Mouse (Mus musculus) neural tube, embryonic 15.5 days (tissue): Measurements from ENCODE around the gene Nod2. TPM values are rescaled to one million over a fixed set of nuclear protein-coding genes. Genes with fewer than 3 reads are reported as not detected.

Experiments
- ATAC-seq: fragments of 200-750 bp; cut with Nextera tagmentation; 2 replicates; pipeline ENCODE4 v1.8.0; 2017; ENCODE audit warnings: mild to moderate bottlenecking, moderate TSS enrichment, moderate library complexity; ENCODE audit not compliant: low FRiP score
- H3K27ac ChIP-seq: fragments of 300-500 bp; sonication (generic); replicated peaks from 2 replicates; pipeline ENCODE4 v1.5.1; 2015; ENCODE audit warnings: mild to moderate bottlenecking, inconsistent platforms
- H3K27me3 ChIP-seq: fragments of 300-500 bp; sonication (generic); replicated peaks from 2 replicates; pipeline ENCODE4 v1.6.1; 2015; ENCODE audit warnings: inconsistent platforms
- H3K36me3 ChIP-seq: fragments of 300-500 bp; sonication (generic); 2 replicates; pipeline ENCODE4 v1.6.1; 2015; ENCODE audit warnings: inconsistent platforms
- H3K4me1 ChIP-seq: fragments of 300-500 bp; sonication (generic); 2 replicates; pipeline ENCODE4 v1.6.1; 2015; ENCODE audit warnings: inconsistent platforms
- H3K4me2 ChIP-seq: fragments of 300-500 bp; sonication (generic); 2 replicates; pipeline ENCODE4 v1.6.1; 2015; ENCODE audit warnings: inconsistent platforms, mild to moderate bottlenecking, moderate library complexity
- H3K4me3 ChIP-seq: fragments of 300-500 bp; sonication (generic); replicated peaks from 2 replicates; pipeline ENCODE4 v1.5.1; 2015; ENCODE audit warnings: mild to moderate bottlenecking, inconsistent platforms
- H3K9ac ChIP-seq: fragments of 300-500 bp; sonication (generic); replicated peaks from 2 replicates; pipeline ENCODE4 v1.6.1; 2015; ENCODE audit warnings: mild to moderate bottlenecking, inconsistent platforms
- H3K9me3 ChIP-seq: fragments of 300-500 bp; sonication (generic); replicated peaks from 2 replicates; pipeline ENCODE4 v1.6.1; 2016; ENCODE audit warnings: inconsistent platforms
- WGBS: fragments of 180-500 bp; shearing (Covaris S2); methylation state at CpG from one replicate; pipeline ENCODE4 v1.1.7; 2015; ENCODE audit warnings: mixed read lengths; 5-methylcytosine and 5-hydroxymethylcytosine counted together
- polyA plus RNA-seq: library from polyadenylated mRNA; unstranded; fragments of >200 nt; fragmentation: Nextera tagmentation; extraction: Ambion mirVana; gene quantifications from 2 replicates; pipeline ENCODE4 v1.2.1, GENCODE M21; 2015

The Nod2 gene
- polyA plus RNA-seq, 1 experiment from 2014 or later = 0.12 TPM

DNA sequence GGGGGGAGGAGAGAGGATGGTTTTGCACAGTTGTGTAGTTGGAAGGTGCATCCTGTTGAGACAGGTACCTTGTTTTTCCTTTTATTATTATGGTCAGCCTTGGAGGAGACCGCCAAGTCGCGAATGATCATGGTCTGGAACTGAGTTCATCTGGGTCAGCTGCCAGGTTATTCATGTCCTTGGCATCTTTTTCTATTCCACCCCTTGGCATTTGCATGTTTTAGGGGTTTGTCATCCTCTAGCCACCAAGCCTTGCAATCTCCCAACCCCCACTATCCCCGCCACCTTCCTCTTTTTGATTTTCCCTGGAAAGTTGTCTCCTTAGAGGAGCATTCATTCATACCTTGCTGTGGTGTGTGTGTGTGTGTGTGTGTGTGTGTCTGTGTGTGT lies 50.5 kb downstream of the Nod2 start:
- Histone ChIP-seq H3K9ac (peak overlapping the region; percentile 73), H3K27ac (no peak overlapping the region), H3K9me3 (no peaks in the 10 kb centered on the region), H3K4me2 (peak overlapping the region; percentile 62), H3K27me3 (no peaks in the 10 kb centered on the region), H3K4me3 (peak overlapping the region; percentile 81), H3K4me1 (peaks cover 16% of the 10 kb centered on the region), H3K36me3 (no peaks in the 10 kb centered on the region)
- 12% methylated on average over 4 of the region's 4 CpGs for WGBS
- 0 out of 2 replicates have a peak, but pooled peaks have one; percentile 1 for ATAC-seq

DNA sequence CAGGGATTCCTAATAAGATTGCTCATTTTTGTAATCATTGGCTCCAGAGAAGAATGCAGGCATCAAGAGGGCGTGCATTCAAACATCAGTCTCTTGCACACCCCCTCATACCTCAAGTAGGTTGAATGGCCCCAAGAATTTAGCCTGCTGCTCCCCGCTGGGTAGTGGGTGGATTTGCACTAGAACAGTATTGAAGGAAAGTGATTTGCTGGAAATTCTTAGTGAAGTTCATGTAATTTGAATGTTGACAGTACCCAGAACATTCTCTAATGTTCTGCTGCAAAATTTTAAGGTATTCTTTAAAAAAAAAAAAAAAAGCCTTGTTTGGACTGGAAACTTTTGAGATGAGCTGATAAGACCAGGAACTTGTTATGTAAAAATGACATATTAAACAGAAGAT lies 50.9 kb downstream of the Nod2 start:
- Histone ChIP-seq H3K9ac (peak overlapping the region; percentile 73), H3K9me3 (no peaks in the 10 kb centered on the region), H3K4me3 (peak overlapping the region; percentile 81), H3K4me2 (peak overlapping the region; percentile 62), H3K36me3 (no peaks in the 10 kb centered on the region), H3K27me3 (no peaks in the 10 kb centered on the region), H3K4me1 (peaks cover 16% of the 10 kb centered on the region), H3K27ac (no peak overlapping the region)
- ATAC-seq = no peak
- 29% methylated on average over 2 of the region's 2 CpGs for WGBS

DNA sequence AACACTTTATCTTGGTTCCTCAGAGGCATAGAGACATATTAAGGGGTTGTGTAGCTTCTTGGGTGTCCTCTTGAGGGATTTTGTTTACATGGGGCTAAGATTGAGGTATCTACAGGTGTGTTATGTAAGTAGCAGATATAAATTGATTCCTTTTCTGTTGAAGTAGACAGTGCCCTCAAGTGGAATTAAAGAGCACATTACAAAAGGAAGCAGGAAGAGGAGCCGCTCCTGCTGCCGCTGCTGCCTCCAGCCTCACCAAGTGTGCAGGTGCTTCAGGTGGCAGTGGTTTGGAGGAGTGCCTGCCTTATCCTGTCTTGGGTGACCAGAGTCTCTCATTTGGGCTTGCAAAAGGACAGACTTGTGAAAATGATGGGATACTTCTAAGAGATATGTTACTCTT lies 54.5 kb downstream of the Nod2 start:
- H3K27me3 ChIP-seq = no peaks in the 10 kb centered on the region
- H3K27ac ChIP-seq = no peak overlapping the region
- H3K4me2 ChIP-seq = no peak overlapping the region
- 28% methylated on average over 2 of the region's 2 CpGs for WGBS
- ATAC-seq = no peak
- no peak overlapping the region for H3K4me3 ChIP-seq
- peaks cover 11% of the 10 kb centered on the region for H3K4me1 ChIP-seq
- H3K36me3 ChIP-seq = no peaks in the 10 kb centered on the region
- H3K9me3 ChIP-seq = no peaks in the 10 kb centered on the region
- no peak overlapping the region for H3K9ac ChIP-seq

DNA sequence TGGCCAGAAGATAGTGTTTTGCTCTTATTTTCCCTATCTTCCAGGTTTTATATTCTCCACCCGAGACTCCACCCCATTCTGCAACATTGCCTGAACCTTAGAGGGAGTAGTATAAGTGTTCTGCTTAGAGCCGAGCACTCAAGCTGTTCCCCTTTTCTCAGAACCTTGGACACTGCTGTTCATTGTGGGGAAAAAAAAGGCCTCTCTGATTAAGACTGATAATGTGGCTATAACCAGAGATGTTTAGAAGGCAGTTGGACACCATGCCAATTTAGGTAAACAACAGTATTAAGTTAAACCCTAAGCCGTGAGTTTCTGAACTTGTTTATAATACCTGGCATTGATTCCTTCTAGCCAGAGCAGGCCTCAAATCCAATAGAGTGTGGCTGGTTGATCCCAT lies 55.7 kb downstream of the Nod2 start:
- no peaks in the 10 kb centered on the region for H3K27me3 ChIP-seq
- WGBS = 86% methylated on average over 3 of the region's 3 CpGs
- no peak overlapping the region for H3K4me3 ChIP-seq

DNA sequence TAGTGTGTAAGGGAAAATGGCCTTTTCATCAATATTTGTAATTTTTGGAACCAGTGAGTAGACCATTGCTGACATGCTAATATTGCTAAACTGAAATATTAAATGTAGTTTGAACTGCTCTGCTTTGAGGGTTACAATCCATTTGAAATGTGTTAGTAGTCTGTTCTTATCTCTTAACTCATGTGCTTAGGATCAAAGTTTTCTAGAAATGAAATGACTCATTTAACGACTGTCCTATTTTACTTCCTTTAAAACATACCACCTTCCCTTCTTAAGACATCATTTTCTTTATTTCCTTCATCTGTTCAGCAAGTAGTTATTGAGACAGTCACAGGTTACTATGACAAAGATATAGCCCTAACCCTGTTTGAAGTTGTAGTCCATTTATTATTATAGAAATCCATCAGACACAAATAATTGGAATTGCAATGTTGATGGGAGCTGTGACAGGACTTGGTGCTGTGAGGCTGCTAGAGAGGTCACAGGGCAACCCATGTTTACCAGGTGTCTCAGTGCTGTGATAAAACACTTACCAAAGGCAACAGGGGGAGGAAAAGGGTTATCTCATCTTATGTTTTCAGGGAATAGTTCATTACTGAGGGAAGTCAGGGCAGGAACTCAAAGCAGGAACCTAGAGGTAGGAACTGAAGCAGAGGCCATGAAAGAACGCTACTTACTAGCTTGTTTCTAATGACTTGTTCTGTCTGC lies 76.3 kb downstream of the Nod2 start:
- no peak overlapping the region for H3K9ac ChIP-seq
- no peaks in the 10 kb centered on the region for H3K4me1 ChIP-seq
- H3K4me2 ChIP-seq = no peak overlapping the region
- H3K27me3 ChIP-seq = no peaks in the 10 kb centered on the region
- H3K27ac ChIP-seq = no peak overlapping the region
- 97% methylated on average over 2 of the region's 2 CpGs for WGBS
- no peaks in the 10 kb centered on the region for H3K9me3 ChIP-seq
- no peak for ATAC-seq
- H3K4me3 ChIP-seq = no peak overlapping the region
- H3K36me3 ChIP-seq = peaks cover 34% of the 10 kb centered on the region

More for the DNA sequence above, 55.7 kb downstream of the Nod2 start:
- H3K4me2 ChIP-seq = no peak overlapping the region
- peaks cover 8% of the 10 kb centered on the region for H3K4me1 ChIP-seq
- H3K27ac ChIP-seq = no peak overlapping the region
- no peaks in the 10 kb centered on the region for H3K36me3 ChIP-seq
- no peak for ATAC-seq
- no peak overlapping the region for H3K9ac ChIP-seq
- no peaks in the 10 kb centered on the region for H3K9me3 ChIP-seq

Other genes starting within 250 kb of the Nod2 start
- 39.5 and 40.2 TPM in 2 replicates for gene Nkd1, start 126.0 kb upstream of the Nod2 start, polyA plus RNA-seq
- 1.2 and 2.4 TPM in 2 replicates for gene Snx20, start 11.2 kb upstream of the Nod2 start, polyA plus RNA-seq
- gene Cyld, start 49.7 kb downstream of the Nod2 start, polyA plus RNA-seq = 15.6 and 16.1 TPM in 2 replicates